Mouse (Mus musculus): ENCODE measurements around the gene D930007J09Rik.
A peak's percentile ranks its signal among the peaks of the same experiment; 100 is the strongest.

The D930007J09Rik gene

DNA sequence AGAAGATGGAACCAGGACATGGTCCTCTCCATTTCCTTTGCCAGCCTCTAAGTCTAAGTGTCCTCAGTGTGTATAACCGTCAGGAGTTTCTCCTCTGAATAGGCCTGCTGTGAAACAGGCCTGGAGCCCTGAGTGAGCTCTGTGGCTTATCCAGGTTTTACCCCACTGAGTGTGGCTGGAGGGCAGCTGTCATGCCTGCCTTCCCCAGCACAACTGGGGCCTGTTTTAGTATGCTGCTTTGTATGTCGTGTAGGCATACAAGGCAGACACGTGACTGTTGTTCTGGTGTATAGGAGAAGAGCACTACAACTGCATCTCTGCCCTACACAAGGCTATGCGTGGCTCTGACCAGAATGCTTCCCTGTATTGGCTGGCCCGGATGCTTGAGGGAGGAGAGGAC lies 17.3 kb upstream of the D930007J09Rik start:
- no peak for DNase-seq (ENCODE audit: low spot score in 2 of 2)

DNA sequence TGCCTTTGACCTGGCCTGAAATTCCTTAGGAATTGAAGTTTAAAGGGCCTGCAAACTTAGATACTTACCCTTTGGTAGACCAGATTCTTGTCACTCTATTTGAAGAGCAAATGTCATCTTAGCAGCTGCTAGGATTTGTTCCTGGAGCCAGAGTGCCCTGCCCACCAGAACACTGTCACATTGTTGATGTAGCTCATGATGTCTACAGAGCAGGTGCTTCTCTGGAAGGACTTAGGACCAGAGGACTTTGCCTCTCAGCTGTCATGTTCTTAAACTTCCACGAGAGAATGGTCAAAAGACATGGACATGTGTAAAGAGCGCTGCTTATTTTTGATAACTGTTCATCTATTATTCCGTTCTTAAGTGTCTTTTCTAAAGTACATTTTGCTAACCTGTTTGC lies 16.6 kb upstream of the D930007J09Rik start:
- DNase-seq (ENCODE audit: low spot score in 2 of 2) = no peak

DNA sequence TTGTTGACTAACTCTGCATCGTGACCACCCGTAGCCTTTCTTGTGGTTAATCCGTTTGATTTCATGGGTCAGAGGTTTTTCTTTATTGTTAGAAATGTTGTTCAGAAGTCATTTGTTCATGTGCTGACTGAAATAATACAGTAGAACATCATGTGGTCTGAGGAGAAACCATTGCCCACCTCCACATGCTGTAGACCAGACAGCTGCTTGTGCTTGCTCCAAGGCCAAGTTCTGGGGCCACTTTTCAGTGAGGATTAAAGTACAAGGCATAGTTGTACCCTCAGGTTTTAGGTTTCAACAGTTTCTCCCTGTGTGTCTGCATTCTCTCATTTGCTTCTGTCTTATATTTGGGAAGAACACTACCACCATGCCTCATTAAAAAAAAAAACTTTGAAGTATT lies 5.0 kb upstream of the D930007J09Rik start:
- DNase-seq (ENCODE audit: low spot score in 2 of 2) = no peak

DNA sequence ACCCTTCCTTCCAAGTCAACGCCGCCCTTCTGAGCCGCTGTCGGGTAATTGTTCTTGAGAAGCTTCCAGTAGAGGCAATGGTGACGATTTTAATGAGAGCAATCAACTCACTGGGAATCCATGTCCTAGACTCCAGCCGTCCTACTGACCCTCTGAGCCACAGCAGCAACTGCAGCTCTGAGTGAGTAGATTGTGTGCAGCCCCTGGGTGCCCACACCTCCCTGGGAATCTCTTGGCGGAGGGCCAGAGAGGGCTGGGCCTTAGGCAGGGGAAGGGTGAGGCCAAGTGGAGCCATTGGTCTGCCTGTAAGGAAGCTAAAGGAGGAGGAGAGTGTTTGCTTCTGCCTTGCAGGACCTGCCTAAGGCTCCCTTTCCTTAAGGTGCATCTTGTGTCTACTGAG lies 4.2 kb upstream of the D930007J09Rik start:
- no peak for DNase-seq (ENCODE audit: low spot score in 2 of 2)

DNA sequence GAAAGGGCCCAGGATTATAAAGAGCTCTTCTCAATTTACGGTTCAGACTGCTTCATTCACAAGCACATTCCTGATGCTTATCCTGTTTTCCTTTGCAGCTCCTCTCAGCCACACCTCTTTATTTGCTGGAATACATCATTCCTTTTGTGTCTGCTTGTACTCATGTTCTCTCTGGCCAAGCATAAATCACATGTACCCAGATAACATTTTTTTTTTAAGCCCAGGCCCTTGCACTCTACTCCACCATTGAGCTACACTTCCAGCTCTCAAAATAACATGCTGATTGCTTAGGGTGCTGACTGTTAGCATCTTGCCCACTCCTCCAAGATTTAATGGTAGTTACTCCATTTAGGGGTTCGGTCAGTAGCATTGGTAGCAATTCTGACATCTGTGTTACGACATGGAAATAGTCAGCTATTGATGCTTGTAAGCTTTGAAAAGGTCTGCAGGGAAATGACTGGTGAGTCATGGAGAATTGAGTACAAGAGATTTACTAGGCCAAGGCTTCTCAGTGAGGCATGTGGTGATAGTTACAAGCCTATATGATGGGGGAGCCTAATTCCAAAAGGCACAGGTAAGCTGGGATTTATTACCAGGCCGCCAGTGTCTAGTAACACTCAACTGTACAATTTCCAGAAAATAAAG lies 1.2 kb upstream of the D930007J09Rik start:
- no peak for DNase-seq (ENCODE audit: low spot score in 2 of 2)

DNA sequence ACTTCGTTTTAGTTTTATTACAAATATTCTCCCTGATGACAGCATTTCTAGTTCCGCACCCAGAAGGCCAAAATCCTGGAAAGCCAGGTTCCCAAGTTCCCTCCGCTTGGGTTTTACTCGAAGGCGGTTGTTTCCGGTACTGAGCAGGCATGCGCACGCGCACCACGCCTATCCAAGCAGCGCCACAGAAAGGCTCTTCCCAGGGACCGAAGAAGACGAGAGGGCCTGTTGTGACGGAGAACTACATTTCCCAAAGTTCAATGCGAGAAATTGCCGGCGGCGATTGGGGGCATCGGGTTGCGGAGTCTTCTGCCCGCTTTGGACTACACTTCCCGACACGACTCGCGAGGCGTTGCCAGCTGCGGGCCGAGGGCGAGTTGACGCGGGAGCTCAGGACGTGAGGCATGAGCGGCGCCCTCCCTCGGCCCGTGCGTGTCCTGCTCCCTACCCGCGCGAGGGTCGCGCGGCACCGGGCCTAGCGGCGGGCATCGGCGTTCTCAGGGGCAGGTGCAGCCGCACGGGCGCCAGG lies 892 bp downstream of the D930007J09Rik start, which contains the start of gene Wrnip1:
Gene Wrnip1 (plus strand): TSS at position 346 of the 529 bp plus-strand sequence.
- peak; percentile 99 for DNase-seq (ENCODE audit: low spot score in 2 of 2)

DNA sequence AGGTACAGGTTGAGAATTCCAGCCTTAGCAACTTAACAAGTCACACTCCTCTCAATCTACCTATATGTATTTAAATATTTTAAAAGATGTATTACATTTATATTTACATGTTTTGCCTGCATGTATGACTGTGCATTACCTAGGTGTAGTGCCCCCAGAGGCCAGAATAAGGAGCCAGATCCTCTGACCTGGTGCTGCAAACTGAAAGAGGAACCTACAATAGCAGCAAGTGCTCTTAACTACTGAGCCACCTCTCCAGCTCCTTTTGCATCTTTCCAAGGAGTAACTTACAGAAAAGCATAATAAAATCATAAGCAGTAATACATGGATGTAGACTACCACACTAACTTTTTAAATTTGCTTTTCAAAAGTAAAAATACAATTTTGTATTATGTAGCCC lies 1.8 kb downstream of the D930007J09Rik start:
- no peak for DNase-seq (ENCODE audit: low spot score in 2 of 2)

DNA sequence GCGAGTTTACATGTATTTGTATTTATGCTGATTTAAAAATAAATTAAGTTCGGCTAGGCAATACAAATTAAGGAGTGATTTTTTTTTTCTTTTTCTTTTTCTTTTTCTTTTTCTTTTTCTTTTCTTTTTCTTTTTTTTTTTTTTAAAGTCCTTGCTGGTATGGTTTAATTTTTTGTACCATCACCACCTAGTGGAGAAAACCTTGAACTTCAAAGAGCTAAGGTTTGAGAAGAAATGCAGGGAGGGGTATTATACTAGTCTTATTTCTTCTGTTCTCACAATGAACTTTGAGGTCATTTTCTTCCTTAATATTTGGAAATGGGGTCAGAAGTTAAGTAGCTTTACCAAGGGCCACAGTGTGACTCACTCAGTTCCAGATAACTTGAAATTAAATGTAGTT lies 3.5 kb downstream of the D930007J09Rik start:
- DNase-seq (ENCODE audit: low spot score in 2 of 2) = no peak

DNA sequence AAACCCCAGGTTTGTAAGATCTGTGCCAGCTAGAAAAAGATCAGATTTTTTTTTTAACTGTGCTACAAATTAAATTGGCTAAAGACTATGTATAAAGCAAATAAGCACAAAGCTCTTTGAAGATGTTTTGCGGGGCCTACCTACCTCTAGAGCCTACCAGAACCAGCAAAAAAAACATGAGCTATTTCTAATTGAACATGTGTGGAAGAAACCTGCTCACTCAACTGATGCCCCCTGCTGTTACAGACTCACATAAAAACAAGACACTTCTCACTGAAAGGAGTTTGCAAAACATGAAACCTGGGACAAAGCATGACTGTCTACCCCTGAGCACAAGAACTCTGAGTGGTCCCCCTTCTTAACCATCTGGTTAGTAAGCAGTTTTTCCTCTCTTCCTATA lies 5.6 kb downstream of the D930007J09Rik start:
- DNase-seq (ENCODE audit: low spot score in 2 of 2) = no peak

DNA sequence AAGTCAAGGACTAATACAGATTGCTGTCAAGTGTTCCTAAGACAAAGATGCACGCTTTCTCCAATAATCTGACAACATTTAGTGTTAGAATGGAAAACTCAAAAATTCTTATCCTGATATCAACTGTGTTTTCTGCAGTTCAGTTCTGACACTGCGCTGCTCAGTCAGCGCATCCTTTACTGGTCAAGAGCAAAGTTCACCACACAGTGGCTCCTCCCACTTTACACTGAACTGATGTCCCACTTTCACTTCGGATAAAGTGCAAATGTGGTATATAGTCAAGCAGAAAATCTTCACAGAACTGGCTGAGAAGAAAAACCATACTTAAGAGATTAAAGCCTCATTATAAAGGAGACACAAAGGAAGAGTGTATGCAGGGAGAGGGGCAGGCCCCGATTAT lies 7.5 kb downstream of the D930007J09Rik start:
- DNase-seq (ENCODE audit: low spot score in 2 of 2) = no peak

DNA sequence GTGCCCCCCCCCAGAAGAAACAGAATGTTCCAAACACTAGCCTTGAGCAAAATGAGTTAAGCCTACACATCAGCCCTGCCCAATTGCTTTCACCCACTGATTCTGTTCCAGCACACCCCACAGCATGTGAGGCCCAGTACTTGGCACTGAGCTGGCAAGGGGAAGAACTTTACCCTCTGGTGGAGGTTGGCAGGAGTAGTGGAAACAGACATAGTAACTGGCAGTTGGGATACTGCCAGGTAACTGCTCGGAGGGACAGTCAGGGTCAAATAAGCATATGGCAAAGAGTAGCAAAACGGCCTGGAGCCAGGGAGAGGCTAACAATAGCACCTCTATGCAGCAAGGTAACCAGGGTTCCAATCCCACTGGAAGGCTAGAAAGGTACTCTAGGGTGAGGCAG lies 8.0 kb downstream of the D930007J09Rik start:
- no peak for DNase-seq (ENCODE audit: low spot score in 2 of 2)

DNA sequence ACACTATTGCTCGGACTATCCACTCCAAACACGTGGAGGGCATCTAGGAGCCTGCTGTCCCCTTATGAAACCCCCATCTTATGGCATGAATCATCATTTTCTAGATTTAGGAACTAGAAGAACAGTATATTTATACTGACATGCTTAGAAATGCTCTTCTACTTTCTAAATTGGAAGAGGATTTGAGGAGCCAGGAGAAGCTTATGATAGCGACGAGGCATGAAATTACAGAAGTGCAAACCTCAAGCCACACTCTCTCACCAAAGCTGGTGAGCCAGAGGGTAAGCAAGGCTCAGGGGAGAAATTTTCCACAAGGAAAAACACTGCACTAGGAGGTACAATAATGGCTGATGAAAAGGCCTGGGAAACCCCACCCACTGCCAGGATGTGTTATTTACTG lies 12.9 kb downstream of the D930007J09Rik start:
- no peak for DNase-seq (ENCODE audit: low spot score in 2 of 2)

DNA sequence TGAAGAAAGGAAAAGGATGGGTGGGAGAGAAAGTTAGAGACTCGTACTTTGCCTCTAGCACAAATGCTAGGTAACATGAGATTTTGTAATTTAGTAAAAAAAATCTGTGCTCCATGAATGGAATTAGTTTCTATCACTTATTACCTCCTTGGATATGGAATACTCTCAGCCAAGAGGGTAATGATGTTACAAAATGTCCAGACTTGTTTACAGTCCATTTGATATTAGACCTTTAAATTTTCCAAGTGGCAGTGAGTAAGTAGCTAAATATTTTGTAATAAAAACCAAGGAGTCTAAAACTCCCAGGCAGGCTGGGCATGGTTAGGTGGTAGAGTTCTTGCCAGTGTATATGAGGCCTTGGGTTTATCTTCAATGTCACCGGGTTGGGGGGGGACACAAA lies 15.1 kb downstream of the D930007J09Rik start:
- no peak for DNase-seq (ENCODE audit: low spot score in 2 of 2)

DNA sequence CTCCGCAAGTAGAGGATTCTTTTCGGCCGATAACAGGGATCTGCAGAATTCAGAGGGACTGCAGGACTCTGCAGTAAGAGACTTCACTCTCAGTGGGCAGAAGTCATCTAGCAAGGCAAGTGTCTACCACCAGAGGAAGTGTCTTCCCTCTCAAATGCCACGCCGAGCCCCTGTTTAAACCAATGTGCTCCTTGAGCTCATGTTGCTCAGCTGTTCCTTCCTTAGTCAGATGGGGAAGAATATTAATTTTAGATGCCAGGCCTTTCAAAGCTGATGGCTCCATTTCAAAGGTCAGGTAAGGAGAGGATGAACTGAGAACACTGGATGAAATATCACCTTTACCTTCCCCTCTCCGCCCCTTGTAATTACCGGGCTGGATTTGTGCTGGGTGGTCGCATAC lies 18.8 kb downstream of the D930007J09Rik start, which contains the start of gene Mylk4:
Gene Mylk4 (minus strand): TSS at position 139 of the 400 bp plus-strand sequence.
- DNase-seq (ENCODE audit: low spot score in 2 of 2) = no peak

DNA sequence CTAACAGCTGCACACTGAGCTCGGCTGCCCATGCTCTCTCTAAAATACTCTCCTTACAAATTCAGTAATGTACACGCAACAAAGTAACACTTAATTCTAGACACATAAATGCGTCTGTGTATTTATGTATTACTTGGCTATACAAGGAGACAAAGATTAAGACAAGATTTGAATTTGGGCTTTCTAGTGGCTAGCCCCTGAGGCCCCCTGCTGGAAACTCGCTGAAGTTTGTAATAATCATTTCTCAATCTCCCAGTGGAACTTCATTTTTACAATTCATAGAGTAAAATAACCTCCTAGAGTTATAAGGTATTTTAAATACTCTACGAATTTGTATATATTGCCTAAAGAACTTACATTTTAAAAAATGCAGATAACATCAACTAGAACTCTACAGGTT lies 19.6 kb downstream of the D930007J09Rik start:
- DNase-seq (ENCODE audit: low spot score in 2 of 2) = no peak

DNA sequence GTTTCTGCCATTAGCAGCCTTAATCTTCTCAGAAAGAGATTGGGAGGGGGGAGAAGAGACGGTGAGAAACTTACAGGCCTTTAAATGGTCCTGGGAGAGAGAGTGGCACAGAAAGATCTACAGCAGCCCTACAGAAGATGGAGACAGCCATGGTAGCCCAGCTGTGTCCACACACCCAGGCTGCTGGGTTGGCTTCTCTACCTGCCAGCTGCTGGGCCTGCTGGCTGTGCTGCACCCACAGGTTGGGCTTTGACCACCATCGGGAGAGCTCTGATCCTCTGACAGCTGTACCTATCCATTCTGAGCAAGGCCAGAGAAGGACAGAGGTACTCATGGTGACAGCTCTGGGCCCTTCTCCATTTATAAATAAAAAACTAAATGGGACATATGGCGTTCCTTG lies 23.8 kb downstream of the D930007J09Rik start:
- no peak for DNase-seq (ENCODE audit: low spot score in 2 of 2)

DNA sequence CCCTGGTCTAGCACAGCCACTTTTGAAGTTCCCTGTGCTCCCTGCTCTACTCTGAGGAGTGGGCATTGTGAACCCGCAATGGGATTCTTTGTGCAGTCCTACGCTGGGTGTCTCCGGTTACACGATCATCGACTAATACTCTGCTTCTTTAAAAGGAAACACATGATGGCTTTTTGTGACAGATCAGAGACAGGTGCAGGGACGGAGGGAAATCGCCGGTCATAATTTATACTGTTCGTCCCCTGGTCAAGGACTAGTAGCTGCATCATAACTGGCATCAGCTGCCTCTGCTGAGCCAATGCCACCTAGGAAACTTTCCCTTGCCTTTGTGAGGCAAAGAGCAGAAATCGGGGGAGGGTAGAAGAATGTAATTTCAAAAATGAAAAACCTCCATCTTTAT lies 26.3 kb downstream of the D930007J09Rik start:
- no peak for DNase-seq (ENCODE audit: low spot score in 2 of 2)

DNA sequence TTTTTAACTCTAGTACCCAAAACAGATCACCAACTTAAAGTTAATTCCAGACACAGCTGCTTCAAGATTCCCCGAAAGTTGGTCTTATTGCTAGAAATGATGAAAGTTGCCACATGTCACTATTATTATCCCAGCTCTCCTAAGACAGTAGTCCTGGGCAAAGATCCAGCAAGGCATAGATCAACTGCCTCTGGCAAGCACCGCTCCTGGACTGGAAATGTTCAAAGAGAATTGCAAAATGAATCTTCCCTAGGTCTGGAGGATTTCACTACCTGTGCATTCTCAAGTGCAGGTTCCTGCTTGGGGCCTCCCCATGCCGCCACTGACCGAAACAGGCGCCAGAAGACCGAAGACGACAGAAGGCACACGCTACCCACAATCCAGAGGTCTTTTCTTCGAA lies 26.8 kb downstream of the D930007J09Rik start:
- DNase-seq (ENCODE audit: low spot score in 2 of 2) = no peak

DNA sequence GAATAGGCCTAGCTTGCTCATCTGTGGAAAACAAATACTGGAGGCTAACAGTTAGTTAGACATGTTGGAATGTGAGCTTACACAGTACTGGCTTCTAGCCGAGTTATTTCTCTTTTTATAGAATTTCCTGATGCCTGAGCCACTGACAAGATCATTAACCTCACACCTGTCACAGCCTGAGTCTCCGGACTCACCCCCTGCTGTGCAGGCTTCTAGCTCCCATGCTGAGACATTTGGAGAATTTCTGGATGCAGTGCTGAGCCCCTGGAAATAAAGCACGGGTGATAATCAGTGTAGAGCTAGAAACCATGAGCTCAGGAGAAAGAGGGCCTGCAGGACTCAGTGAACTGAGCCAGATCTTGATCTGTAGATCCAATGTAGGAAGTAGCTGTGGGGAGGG lies 32.7 kb downstream of the D930007J09Rik start:
- DNase-seq (ENCODE audit: low spot score in 2 of 2) = no peak

DNA sequence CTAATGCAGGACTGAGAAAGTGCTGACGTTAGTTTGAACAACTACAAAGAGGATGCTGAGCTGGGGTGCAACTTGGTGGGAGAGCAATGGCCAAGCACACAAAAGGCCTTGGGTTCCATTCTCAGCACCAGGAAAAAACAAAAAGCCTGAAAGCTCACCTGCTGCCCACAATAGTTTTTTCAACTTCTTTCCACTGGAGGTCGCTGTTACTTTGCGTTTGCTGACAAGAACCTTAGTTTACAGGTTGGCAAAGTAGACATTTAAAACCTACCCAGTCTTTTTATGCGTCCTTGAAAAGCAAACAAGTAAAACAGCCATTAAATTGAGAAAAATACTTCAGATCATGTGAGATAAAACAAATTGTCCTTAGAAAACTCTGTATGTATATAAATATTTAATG lies 34.5 kb downstream of the D930007J09Rik start:
- DNase-seq (ENCODE audit: low spot score in 2 of 2) = peak; percentile 31 to 45

DNA sequence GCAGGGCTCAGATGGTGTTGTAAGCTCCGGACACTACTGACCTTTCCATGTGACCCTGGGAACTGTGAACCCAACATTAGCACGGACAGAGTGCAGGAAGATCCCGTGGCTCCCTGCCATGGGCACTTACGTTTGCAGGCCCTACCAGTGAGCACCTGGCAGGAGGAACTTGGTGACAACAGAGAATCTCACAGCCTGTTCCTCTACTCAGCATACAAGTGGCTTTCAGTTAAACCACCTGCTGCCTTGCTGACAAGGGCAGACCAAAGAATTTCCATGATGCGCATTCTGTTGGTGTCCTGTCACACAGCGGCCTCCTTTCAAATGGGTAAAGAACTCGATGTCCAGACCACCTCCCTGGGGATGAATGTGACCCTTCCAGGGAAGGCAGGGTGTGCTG lies 38.2 kb downstream of the D930007J09Rik start:
- DNase-seq (ENCODE audit: low spot score in 2 of 2) = no peak

DNA sequence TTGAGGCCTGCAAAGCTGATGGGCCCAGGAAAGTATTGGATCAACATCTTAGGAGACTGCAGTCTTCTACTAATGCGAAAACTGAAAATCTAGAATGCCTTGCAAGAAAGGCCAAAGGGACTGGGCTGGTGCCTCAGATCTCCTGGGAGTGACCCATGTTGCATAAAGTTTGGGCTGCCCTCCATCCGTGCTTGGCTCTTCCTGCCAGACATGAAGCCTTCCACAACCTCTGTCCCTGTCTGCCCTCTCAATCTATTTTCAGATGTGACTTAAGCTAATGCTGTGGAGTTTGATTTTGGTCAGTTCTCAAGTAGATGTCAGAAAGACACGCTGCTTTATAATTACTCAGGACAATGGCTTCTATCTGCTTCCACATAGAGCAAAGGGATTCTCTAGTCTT lies 39.5 kb downstream of the D930007J09Rik start:
- DNase-seq (ENCODE audit: low spot score in 2 of 2) = no peak

DNA sequence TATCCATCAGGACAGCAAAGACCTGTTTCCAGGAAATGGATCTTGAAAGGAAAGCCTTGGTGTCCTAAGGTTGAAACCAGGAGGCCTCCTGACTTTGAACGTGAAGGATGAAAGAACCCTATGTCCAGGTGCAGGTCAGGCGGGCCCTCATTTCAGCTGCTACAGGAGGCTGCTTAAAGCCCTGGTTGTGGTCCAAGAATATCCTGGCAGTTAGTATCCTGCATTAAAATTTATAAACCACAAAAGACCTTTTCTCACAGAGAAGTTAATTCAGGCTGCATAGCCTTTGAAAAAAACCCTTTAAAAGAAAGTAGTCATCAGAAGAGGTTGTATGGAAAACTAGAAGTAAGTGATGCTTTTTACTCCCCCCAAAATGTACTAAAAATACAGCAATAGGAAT lies 41.9 kb downstream of the D930007J09Rik start:
- DNase-seq (ENCODE audit: low spot score in 2 of 2) = no peak

DNA sequence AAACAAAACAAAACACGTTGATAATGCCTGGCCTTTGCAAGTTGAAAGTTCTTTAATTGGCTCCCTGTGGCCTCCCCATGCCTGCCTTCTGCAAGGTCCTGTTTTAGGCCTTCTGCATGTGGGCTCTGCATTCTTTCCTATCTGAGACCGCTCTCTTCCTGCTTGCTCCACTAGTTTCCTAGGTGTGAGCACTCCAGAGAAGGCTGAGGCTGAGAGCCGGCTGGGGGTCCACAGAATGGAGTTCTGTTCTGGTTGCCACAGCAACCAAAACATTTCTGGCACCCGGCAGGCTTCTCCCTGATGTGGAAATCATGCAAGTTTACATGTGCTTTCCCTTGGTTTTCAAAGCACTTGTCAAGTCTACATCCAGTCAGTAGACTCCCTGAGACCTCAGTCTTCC lies 43.6 kb downstream of the D930007J09Rik start:
- DNase-seq (ENCODE audit: low spot score in 2 of 2) = peak; percentile 69 to 76
